ENCODE assay signal across 8 mouse cellular contexts in the genomic region with DNA sequence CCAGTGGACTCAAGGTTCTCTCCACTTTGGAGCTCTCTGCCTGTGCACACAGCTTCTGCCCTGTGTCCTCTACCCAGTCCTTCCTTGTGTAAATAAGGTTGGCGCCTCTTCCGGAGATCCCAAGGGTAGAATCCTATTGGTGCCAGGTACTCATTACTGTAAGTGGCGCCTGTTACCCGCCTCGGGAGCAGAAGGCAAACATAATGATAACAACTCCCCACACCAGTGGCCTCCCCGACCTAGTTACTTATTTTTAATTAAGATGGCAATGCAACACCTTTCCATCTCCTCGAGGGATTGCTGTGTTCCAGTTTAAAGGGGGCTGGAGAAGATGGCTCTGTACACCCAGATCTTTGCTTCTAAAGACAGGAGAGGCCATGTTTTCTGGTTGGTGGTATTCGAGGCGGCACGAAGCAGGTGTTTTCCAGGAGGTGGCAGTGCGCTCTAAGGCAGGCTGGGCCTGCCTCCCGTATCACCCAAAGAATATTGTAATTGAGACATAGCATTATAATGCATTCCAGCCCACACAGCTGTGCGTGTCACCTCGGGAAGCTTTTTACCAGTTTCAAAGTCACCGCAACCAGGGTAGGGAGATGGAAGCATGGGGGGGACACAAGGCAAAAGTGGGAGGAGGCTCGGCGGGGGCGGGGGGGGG.
DNase-seq lines count a peak whose midpoint lies in the region; ATAC-seq and TF ChIP-seq lines count a peak whose summit lies in the region.

No protein-coding gene starts in this region.

- intact Hi-C loops in heart, postnatal 25 days (cut with DNase I), result loop anchor here (1.0 to 10.0 kb wide), 6 partner anchors 39 to 492 kb away; no protein-coding TSS in a partner anchor

- peak; percentile 68 for DNase-seq in CD4-positive helper T cell, adult 2 months (ENCODE audit: low read depth, low spot score)
- peak; percentile 57 for DNase-seq in adrenal gland, postnatal 10 days
- DNase-seq in heart, postnatal 25 days (ENCODE audit: low spot score), result peak; percentile 23
- peak; percentile 24 for DNase-seq in large intestine, adult 2 months (ENCODE audit: low read depth, low spot score)
- peak; percentile 70 for DNase-seq in right cerebral cortex, adult 18-20 months
- DNase-seq in urinary bladder, postnatal 25 days (ENCODE audit: low spot score), result peak; percentile 37

- peak overlapping the region; percentile 34; the same call in 1 of the 2 replicates for H3K4me2 ChIP-seq in lung, embryonic 16.5 days (ENCODE audit: low read depth, low read length)

- no peaks in the 10 kb centered on the region for H3K4me1 ChIP-seq in embryonic fibroblast, embryonic 13.5 days (ENCODE audit: control insufficient read depth, insufficient read depth, low read length)
- H3K4me1 ChIP-seq in lung, embryonic 16.5 days (replicated peaks; ENCODE audit: control insufficient read depth, insufficient read depth, low read length), result peaks cover 5% of the 10 kb centered on the region; the same call in 1 of the 2 replicates

- peak; percentile 68 for ATAC-seq in lung, embryonic 16.5 days (ENCODE audit: low read depth)

- TF ChIP-seq CTCF in embryonic fibroblast, embryonic 13.5 days (IDR thresholded peaks at IDR 0.05; ENCODE audit: borderline replicate concordance, insufficient read depth, low read length), result peak; percentile 72

- no peaks in the 10 kb centered on the region for H3K27me3 ChIP-seq in lung, embryonic 16.5 days (ENCODE audit: control insufficient read depth, insufficient read depth, low read depth, low read length)

- 28% methylated on average over 18 of the region's 18 CpGs for WGBS in large intestine, adult 2 months
- WGBS in lung, embryonic 16.5 days, result 51% methylated on average over 16 of the region's 18 CpGs

- H3K9me3 ChIP-seq in lung, embryonic 16.5 days (ENCODE audit: control insufficient read depth, low read length), result no peaks in the 10 kb centered on the region

- TF ChIP-seq POLR2A in embryonic fibroblast, embryonic 13.5 days (IDR thresholded peaks at IDR 0.05; ENCODE audit: low read depth, low read length), result no peak

- H3K4me3 ChIP-seq in embryonic fibroblast, embryonic 13.5 days (ENCODE audit: insufficient read depth, low read length), result no peak overlapping the region
- no peak overlapping the region for H3K4me3 ChIP-seq in lung, embryonic 16.5 days (ENCODE audit: low read length)

- no peaks in the 10 kb centered on the region for H3K36me3 ChIP-seq in lung, embryonic 16.5 days (ENCODE audit: control insufficient read depth, insufficient read depth, low read length)

- no peak overlapping the region for H3K9ac ChIP-seq in lung, embryonic 16.5 days (ENCODE audit: low read length)

- H3K27ac ChIP-seq in embryonic fibroblast, embryonic 13.5 days (ENCODE audit: insufficient read depth, low read length), result no peak overlapping the region
- H3K27ac ChIP-seq in lung, embryonic 16.5 days (ENCODE audit: low read length), result no peak overlapping the region
